Mouse (Mus musculus) megakaryocyte, adult 5-6 weeks (primary cell): ENCODE data around the gene Tex22. TPM values are rescaled to one million over a fixed set of nuclear protein-coding genes. Genes with fewer than 3 reads are reported as not detected.

Experiments
- ATAC-seq: 2 replicates; pipeline ENCODE4 v1.8.0; 2016; ENCODE audit warnings: mild to moderate bottlenecking, inconsistent platforms; ENCODE audit not compliant: poor library complexity, severe bottlenecking
- total RNA-seq, 2 experiments: library from RNA; stranded (forward) in 1 of 2; stranded (reverse) in 1 of 2; fragments of 153-499, 151-499 nt in 1 of 2; fragments of 221-1000, 200-1000 nt in 1 of 2; gene quantifications; 2 replicates each; pipeline versions ENCODE4 v1.2.3 to v1.2.4; 2015 to 2017

The Tex22 gene
- total RNA-seq, 2 experiments from 2014 or later = 0.88 TPM; not detected in 1

DNA sequence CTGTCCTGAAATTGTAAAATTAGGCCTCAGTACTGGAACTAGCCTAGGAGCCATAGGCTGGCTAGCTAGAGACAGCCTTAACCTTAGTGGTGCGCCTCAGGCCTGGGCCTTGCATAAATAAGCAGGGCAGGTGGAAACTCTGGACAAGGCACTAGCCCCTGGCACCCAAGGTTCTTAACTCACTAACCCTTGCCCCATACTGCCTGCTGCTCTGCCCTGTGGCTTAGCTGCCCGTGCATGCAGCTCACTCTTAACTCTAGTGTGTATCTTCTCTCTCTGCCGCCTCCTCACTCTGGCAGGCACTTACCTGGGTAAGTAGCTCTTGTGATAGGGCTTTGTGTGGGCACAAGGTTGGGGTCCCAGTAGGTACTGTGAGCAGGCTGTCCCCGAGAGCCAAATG lies 60.2 kb downstream of the Tex22 start:
- no peak for ATAC-seq

DNA sequence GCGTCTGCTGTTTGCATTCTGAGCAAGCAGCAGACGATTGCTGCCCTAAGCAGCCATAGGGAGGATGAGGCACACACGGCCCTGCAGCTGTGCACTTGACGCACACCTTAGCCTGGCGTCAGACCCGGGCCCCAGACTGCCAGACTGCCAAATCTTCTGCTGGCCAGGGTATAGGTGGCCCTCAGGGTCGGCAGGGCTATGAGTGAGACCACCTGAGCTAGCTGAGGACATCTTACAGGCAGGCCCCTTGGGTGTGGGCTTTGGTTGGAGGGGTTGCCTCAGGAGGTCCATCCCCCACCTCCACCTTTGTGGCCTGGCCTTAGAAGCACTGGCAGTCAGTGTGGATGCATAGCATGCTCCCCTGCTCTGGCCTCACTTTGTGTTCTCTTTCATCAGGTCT lies 61.1 kb downstream of the Tex22 start:
- no peak for ATAC-seq

- no peak for ATAC-seq
Observed at GRCm38 (mm10) chr12:113136492-113137020, 62.3 kb downstream of the Tex22 start.

- no peak for ATAC-seq
Observed at GRCm38 (mm10) chr12:113137260-113138213, 63.2 kb downstream of the Tex22 start.

- no peak for ATAC-seq
Observed at GRCm38 (mm10) chr12:113138291-113138690, 64.0 kb downstream of the Tex22 start.

Other genes with a start within 250 kb of the Tex22 start
- 62.0 and 67.7 TPM in 2 replicates for gene Cdca4, start 245.1 kb upstream of the Tex22 start, total RNA-seq (2015)
- gene Cdca4, start 245.1 kb upstream of the Tex22 start, total RNA-seq (2017) = 48.9 and 57.9 TPM in 2 replicates
- gene Gpr132, start 206.3 kb upstream of the Tex22 start, total RNA-seq (2015) = 20.0 and 25.8 TPM in 2 replicates
- 7.6 and 10.7 TPM in 2 replicates for gene Gpr132, start 206.3 kb upstream of the Tex22 start, total RNA-seq (2017)
- gene Jag2, start 144.7 kb upstream of the Tex22 start, total RNA-seq (2015) = 0.36 and 1.3 TPM in 2 replicates
- gene Jag2, start 144.7 kb upstream of the Tex22 start, total RNA-seq (2017) = not detected in 2 replicates
- 9.7 and 10.5 TPM in 2 replicates for gene Nudt14, start 132.4 kb upstream of the Tex22 start, total RNA-seq (2015)
- gene Nudt14, start 132.4 kb upstream of the Tex22 start, total RNA-seq (2017) = 11.4 and 11.9 TPM in 2 replicates
- gene Btbd6, start 98.0 kb upstream of the Tex22 start, total RNA-seq (2015) = 4.2 and 5.9 TPM in 2 replicates
- 2.4 and 4.0 TPM in 2 replicates for gene Btbd6, start 98.0 kb upstream of the Tex22 start, total RNA-seq (2017)
- gene Brf1, start 73.8 kb upstream of the Tex22 start, total RNA-seq (2015) = 20.2 and 25.3 TPM in 2 replicates
- 37.0 and 43.6 TPM in 2 replicates for gene Brf1, start 73.8 kb upstream of the Tex22 start, total RNA-seq (2017)
- gene Pacs2, start 60.0 kb upstream of the Tex22 start, total RNA-seq (2015) = 55.1 TPM in 2 replicates
- gene Pacs2, start 60.0 kb upstream of the Tex22 start, total RNA-seq (2017) = 36.5 and 37.5 TPM in 2 replicates
- gene Mta1, start 23.8 kb downstream of the Tex22 start, total RNA-seq (2015) = 32.0 and 35.5 TPM in 2 replicates
- gene Mta1, start 23.8 kb downstream of the Tex22 start, total RNA-seq (2017) = 14.5 and 21.4 TPM in 2 replicates
- 0.38 and 2.0 TPM in 2 replicates for gene Crip2, start 65.7 kb downstream of the Tex22 start, total RNA-seq (2015)
- 2.1 TPM in 1 of 2 replicates, not detected in the other for gene Crip2, start 65.7 kb downstream of the Tex22 start, total RNA-seq (2017)
- gene Crip1, start 71.8 kb downstream of the Tex22 start, total RNA-seq (2015) = 2,464 and 2,556 TPM in 2 replicates
- 1,998 and 2,176 TPM in 2 replicates for gene Crip1, start 71.8 kb downstream of the Tex22 start, total RNA-seq (2017)
- 3.6 and 3.7 TPM in 2 replicates for gene Tedc1, start 81.9 kb downstream of the Tex22 start, total RNA-seq (2015)
- 12.3 and 13.0 TPM in 2 replicates for gene Tedc1, start 81.9 kb downstream of the Tex22 start, total RNA-seq (2017)
- 0.69 TPM in 1 of 2 replicates, not detected in the other for gene Tmem121, start 111.4 kb downstream of the Tex22 start, total RNA-seq (2015)
- gene Tmem121, start 111.4 kb downstream of the Tex22 start, total RNA-seq (2017) = not detected in 2 replicates